Mouse (Mus musculus) activated CD4-positive, CD25-positive, alpha-beta regulatory T cell, adult 4 months (primary cell): ENCODE results near the gene Eif2d. TPM values are rescaled to one million over a fixed set of nuclear protein-coding genes. Genes with fewer than 3 reads are reported as not detected.

Experiments
- ATAC-seq: one replicate; pipeline ENCODE4 v1.8.0; 2017
- polyA plus RNA-seq, 2 experiments: library from polyadenylated mRNA; unstranded; fragments of 100-300 nt; shearing (Covaris generic); gene quantifications; one replicate each; pipeline ENCODE4 v1.2.1; 2017

The Eif2d gene
- 10 to 100 TPM; 52.5 to 58.8 TPM for polyA plus RNA-seq

DNA sequence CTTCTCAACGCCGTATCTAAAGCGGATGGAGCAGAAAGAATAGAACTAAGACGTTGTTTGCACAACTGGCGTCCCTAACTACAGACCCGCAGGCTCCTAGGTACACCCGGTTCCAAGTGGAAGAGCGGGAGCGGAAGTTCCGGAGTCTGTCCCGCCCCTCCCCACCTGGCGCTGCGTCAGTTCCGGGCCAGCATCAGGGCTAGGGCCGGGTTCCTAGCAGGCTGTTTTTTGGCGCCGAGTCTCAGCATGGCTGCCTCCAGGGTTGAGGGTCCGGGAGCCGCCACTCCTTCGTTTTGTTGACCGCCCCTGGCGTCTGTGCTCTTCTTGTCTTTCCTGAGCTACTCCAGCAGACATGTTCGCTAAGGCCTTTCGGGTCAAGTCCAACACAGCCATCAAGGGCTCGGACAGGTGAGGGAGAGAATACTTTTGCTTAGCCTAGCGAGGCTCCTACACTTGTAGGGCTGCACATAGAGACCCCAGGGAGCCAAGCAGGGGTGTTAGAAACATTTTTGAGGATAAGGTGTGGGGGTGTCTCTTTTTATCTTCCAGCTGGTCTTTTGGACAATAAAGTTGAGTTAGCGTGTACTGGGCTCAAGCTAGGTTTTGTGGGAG is at the start of gene Eif2d:
Gene Eif2d (plus strand): TSS at position 164 of the 612 bp plus-strand sequence.
- ATAC-seq: peak; percentile 99

DNA sequence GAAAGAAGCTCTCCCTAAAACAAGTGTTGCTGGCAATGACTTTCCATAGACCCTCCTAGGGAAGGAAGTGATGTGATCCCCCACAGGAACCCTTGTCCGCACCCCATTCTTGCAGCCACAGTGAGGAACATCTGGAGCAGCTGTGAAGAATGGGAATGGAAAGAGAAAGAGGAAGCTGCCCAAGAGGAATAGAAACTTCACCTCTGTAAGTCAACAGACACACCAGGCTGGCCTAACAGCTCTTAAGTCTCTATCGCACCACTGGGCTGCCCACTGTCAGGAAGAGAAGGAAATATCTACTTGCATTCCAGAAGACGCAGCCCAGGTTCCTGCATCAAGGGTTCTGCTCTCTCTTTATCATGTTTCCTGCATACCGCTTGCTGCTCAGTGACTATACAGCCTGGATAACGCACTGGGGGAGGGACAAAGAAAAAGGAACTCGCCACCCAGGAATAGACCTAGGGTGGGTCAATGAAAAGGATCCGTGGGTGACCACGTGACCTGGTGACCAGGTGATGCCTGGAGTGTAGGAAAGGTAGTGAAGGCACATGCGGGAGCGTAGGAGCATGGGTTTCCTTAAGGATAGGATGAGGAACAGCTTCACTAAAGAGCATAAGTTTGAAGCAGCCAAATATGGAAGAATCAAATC is 49.1 kb upstream of the Eif2d start:
- no peak for ATAC-seq

GRCm38 (mm10) chr1:131107575-131108308 is 45.2 kb upstream of the Eif2d start:
- no peak for ATAC-seq

DNA sequence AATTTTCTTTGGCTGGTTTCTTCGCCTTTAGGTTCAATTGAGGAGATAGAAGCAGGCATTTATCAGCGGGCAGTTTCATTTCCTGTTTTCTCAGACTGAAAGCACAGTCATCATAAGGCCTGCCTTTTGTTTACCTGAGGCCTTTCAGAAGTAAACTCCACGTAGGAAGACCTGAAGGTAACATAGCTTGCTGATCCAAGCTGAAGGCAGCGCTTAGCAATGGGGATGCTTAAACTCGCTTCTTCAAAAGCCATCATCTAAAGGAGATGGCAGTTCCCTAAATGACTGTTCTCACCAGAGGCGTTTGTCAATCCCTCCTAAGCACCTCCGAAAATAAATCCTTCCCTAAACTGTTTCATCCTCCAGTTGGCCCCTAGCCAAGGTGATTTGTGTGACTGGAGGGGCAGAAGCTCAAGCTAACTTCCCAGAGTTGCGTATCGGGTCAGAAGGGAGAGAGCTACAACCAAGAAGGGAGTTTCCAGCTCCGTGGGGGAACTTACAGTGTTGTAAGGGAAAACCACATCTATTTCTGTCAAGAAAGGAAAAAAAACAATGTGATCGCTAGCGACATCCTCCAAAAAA is 42.4 kb upstream of the Eif2d start:
- peak; percentile 79 for ATAC-seq

GRCm38 (mm10) chr1:131112576-131112975 is 40.4 kb upstream of the Eif2d start:
- no peak for ATAC-seq

- peak; percentile 77 for ATAC-seq
Observed at GRCm38 (mm10) chr1:131115932-131116331, 37.0 kb upstream of the Eif2d start.

- ATAC-seq: no peak
Observed at GRCm38 (mm10) chr1:131116430-131117011, 36.5 kb upstream of the Eif2d start.

GRCm38 (mm10) chr1:131118530-131118929 is 34.5 kb upstream of the Eif2d start:
- ATAC-seq: no peak

DNA sequence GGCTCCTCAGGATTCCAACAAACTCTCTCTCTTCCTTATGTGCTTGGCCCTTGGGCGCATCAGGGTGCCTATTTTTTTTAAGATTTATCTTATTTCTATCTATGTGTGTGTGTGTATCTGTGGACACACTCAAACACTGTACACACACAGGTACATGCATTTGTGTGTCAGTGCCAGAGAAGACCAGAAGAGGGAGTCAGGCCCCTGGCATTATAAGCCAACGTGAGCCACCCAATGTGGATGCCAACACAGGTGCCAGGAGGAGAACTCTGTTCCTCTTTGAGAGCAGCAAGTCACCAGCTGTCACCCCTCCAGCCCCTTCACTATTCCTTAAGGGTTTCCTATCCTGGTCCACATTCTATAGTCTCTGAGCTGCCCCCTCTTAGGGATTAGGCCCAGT is 34.0 kb upstream of the Eif2d start:
- peak; percentile 56 for ATAC-seq

- no peak for ATAC-seq
Observed at GRCm38 (mm10) chr1:131121987-131122386, 31.0 kb upstream of the Eif2d start.

- ATAC-seq: no peak
Observed at GRCm38 (mm10) chr1:131123522-131124265, 29.3 kb upstream of the Eif2d start.

GRCm38 (mm10) chr1:131125987-131126744 is 26.8 kb upstream of the Eif2d start:
- no peak for ATAC-seq

- no peak for ATAC-seq
Observed at GRCm38 (mm10) chr1:131134231-131134630, 18.8 kb upstream of the Eif2d start.

- no peak for ATAC-seq
Observed at GRCm38 (mm10) chr1:131134942-131135522, 17.9 kb upstream of the Eif2d start.

- no peak for ATAC-seq
Observed at GRCm38 (mm10) chr1:131135960-131136629, 16.9 kb upstream of the Eif2d start.

DNA sequence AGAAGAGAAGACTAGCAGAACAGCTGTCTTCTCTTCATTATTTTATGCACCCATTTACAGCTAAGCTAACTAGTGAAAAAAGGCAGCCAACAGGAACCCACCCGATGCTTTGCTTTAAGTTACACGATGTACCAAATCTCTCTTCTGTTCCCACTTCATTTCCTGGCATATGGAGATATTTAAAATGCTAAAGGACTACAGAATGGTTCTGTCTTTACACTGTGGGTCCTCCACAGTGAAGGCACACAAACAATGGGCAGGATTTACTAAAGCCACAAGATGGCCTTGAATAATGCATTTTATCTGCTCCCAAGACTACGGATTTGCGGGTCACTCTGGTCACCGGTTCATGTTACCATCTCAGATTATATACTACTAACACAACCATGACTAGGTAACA is 15.9 kb upstream of the Eif2d start:
- ATAC-seq: no peak

DNA sequence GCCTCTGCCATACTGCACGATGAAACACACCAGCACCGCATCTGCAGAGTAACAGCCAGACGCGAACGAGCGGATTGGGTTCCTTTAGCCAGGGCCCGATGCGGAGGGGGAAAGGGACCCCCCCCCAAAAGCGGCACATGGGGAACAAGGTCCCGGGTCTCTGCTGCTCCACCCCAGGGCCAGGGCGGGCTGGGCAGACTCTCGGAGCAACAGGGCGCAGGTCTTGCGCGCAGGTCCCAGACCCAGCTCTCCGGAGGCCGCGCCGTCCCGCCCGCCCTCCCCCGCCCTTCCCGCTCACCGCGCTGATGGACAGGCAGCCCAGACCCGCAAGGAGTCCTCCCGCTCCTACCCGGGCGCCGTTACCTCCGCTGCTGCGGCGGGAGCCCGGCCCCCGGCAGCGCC is 15.3 kb upstream of the Eif2d start:
- ATAC-seq: no peak

DNA sequence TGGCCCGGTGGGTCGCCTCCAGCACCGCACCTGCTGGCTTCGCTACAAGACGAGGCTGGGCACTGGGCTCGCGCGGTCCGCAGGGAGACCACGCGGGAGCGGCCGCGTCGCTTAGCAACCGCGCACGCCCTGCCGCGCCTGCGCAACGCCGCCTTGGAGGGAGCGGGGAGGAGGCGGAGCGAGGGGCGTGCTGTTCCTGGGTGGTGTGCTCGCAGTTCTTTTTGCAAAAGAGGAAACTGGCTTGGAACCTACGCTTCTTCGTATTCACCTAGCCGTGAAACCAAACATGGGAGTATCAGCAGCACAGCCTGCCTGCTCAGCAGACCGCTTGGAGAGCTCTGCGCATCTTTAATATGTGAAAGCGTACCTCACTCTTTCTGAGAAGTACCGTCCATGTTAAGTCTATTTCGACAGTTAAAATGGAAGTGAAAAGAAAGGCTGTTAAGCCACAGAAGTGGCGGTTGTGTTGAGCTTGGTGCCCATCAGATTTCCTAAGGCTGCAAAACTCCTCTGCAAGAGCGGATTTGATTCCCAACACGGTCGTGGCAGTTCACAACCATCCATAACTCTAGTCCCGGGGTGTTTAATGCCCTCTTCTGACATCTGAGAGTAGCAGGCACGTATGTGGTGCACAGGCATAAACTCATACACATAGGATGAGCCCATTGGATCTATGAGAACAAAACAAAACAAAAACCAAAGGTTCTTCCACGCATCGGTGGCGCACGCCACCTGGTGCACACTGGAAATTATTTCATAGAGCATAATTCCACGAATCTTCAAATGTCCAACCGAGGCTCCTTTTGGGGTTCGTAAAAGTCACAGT is 14.6 kb upstream of the Eif2d start, which contains the start of gene Dyrk3:
Gene Dyrk3 (minus strand): TSS at position 150 of the 826 bp plus-strand sequence.
- ATAC-seq: peak; percentile 80
